In the genomic region with DNA sequence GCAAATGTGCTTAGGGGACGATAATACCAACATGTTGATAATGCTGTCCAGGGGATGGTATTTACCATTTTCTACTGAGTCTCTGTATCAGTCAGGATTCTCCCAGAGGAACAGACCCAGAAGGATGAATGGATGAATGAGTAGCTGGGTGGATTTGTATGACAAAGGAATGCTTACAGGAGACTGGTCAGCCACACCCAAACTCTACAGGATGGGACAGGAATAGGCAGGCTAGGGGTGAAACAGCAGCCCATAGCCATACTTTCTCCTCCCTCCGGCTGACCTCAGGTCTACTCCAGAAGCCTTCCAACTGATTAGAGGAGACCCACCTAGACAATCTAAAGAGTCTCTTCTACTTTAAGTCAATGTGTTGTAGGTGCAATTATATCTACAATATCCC, we compare ENCODE assay signal across 28 mouse cellular contexts. TPM values are rescaled to one million over a fixed set of nuclear protein-coding genes. Genes with fewer than 3 reads are reported as not detected.
"Had no signal": no experiment of that assay in that cellular context is flagged by ENCODE, and none has a peak within 500 bp of the region (broad histone marks: within the 10 kb centered on the region; RNA-seq: fewer than 3 reads in every experiment).

No protein-coding gene starts in this region.

- H3K36me3 ChIP-seq: heart, embryonic 13.5 days; heart, embryonic 15.5 days; hindbrain, embryonic 13.5 days; hindbrain, embryonic 15.5 days; kidney, embryonic 15.5 days; limb, embryonic 13.5 days; limb, embryonic 15.5 days; liver, embryonic 12.5 days had no signal

- H3K4me1 ChIP-seq: heart, embryonic 13.5 days; heart, embryonic 15.5 days; hindbrain, embryonic 13.5 days; hindbrain, embryonic 15.5 days; kidney, embryonic 15.5 days; limb, embryonic 13.5 days; limb, embryonic 15.5 days; liver, embryonic 12.5 days had no signal

- H3K27ac ChIP-seq: heart, adult 2 months; heart, embryonic 13.5 days; heart, embryonic 15.5 days; hindbrain, embryonic 13.5 days; hindbrain, embryonic 15.5 days; hindbrain, postnatal 0 days; kidney, embryonic 15.5 days; kidney, postnatal 0 days; limb, embryonic 13.5 days; limb, embryonic 15.5 days; liver, embryonic 12.5 days; liver, embryonic 14.5 days had no signal

- H3K4me3 ChIP-seq: heart, adult 2 months; heart, embryonic 13.5 days; heart, embryonic 15.5 days; hindbrain, embryonic 13.5 days; hindbrain, embryonic 15.5 days; kidney, embryonic 15.5 days; limb, embryonic 13.5 days; limb, embryonic 15.5 days; liver, embryonic 12.5 days had no signal

- DNase-seq: gastrocnemius, postnatal 14 days; gastrocnemius, postnatal 36 days; heart, adult 11 months; heart, adult 2 months; heart, postnatal 14 days; heart, postnatal 36 days; kidney, adult 18-20 months; kidney, adult 8-10 months; kidney, postnatal 14 days; kidney, postnatal 36 days; layer of hippocampus, adult 9-11 months; layer of hippocampus, postnatal 36 days; left cerebral cortex, postnatal 4 days had no signal

- H3K9ac ChIP-seq: heart, embryonic 13.5 days; heart, embryonic 15.5 days; hindbrain, embryonic 13.5 days; hindbrain, embryonic 15.5 days; kidney, embryonic 15.5 days; limb, embryonic 13.5 days; limb, embryonic 15.5 days; liver, embryonic 12.5 days; liver, embryonic 14.5 days had no signal

- H3K9me3 ChIP-seq: heart, embryonic 13.5 days; heart, embryonic 15.5 days; hindbrain, embryonic 13.5 days; hindbrain, embryonic 15.5 days; kidney, embryonic 15.5 days; limb, embryonic 13.5 days; limb, embryonic 15.5 days; liver, embryonic 12.5 days had no signal

- ATAC-seq: hindbrain, postnatal 0 days; intestine, embryonic 16.5 days; liver, embryonic 12.5 days had no signal

- H3K27me3 ChIP-seq: heart, embryonic 13.5 days; heart, embryonic 15.5 days; hindbrain, embryonic 13.5 days; hindbrain, embryonic 15.5 days; kidney, embryonic 15.5 days; limb, embryonic 13.5 days; limb, embryonic 15.5 days; liver, embryonic 12.5 days had no signal

RNA-seq across cellular contexts. Expression of a gene that starts 9.0 kb away (rescaled TPM):
- polyA plus RNA-seq: hindbrain, embryonic 11.5 days; hindbrain, embryonic 13.5 days; limb, embryonic 11.5 days; liver, adult 2 months; liver, embryonic 12.5 days; liver, embryonic 14.5 days had no signal
